Mouse (Mus musculus) embryonic facial prominence, embryonic 13.5 days (tissue): ENCODE data around the gene Cdh12. TPM values are rescaled to one million over a fixed set of nuclear protein-coding genes. Genes with fewer than 3 reads are reported as not detected.

Experiments
- ATAC-seq: fragments of 200-750 bp; cut with Nextera tagmentation; 2 replicates; pipeline ENCODE4 v1.8.0; 2017; ENCODE audit warnings: low read depth; ENCODE audit not compliant: insufficient number of reproducible peaks, insufficient read depth, low FRiP score, low TSS enrichment
- H3K27ac ChIP-seq: fragments of 300-500 bp; sonication (generic); 2 replicates; pipeline ENCODE4 v1.5.1; 2015; ENCODE audit warnings: moderate library complexity, mild to moderate bottlenecking, inconsistent platforms
- H3K27me3 ChIP-seq: fragments of 300-500 bp; sonication (generic); 2 replicates; pipeline ENCODE4 v1.6.1; 2015; ENCODE audit warnings: mild to moderate bottlenecking, inconsistent platforms
- H3K36me3 ChIP-seq: fragments of 300-500 bp; sonication (generic); 2 replicates; pipeline ENCODE4 v1.6.1; 2015; ENCODE audit warnings: mild to moderate bottlenecking, inconsistent platforms
- H3K4me1 ChIP-seq: fragments of 300-500 bp; sonication (generic); 2 replicates; pipeline ENCODE4 v1.6.1; 2015; ENCODE audit warnings: inconsistent platforms
- H3K4me2 ChIP-seq: fragments of 300-500 bp; sonication (generic); 2 replicates; pipeline ENCODE4 v1.6.1; 2015; ENCODE audit warnings: moderate library complexity, mild to moderate bottlenecking, inconsistent platforms
- H3K4me3 ChIP-seq: fragments of 300-500 bp; sonication (generic); 2 replicates; pipeline ENCODE4 v1.5.1; 2015; ENCODE audit warnings: mild to moderate bottlenecking, inconsistent platforms
- H3K9ac ChIP-seq: fragments of 300-500 bp; sonication (generic); 2 replicates; pipeline ENCODE4 v1.6.1; 2015; ENCODE audit warnings: mild to moderate bottlenecking, inconsistent platforms
- H3K9me3 ChIP-seq: fragments of 300-500 bp; sonication (generic); 2 replicates; pipeline ENCODE4 v1.6.1; 2016; ENCODE audit warnings: inconsistent platforms
- WGBS: fragments of 180-500 bp; shearing (Covaris S2); methylation state at CpG from one replicate; pipeline ENCODE4 v1.1.7; 2015; ENCODE audit warnings: mixed read lengths; 5-methylcytosine and 5-hydroxymethylcytosine counted together
- polyA plus RNA-seq: library from polyadenylated mRNA; unstranded; fragments of >200 nt; fragmentation: Nextera tagmentation; extraction: Ambion mirVana; gene quantifications from 2 replicates; pipeline ENCODE4 v1.2.1, GENCODE M21; 2015

Gene Cdh12
- polyA plus RNA-seq, 1 experiment from 2014 or later = 0.98 TPM

- H3K27me3 ChIP-seq = no peaks in the 10 kb centered on the region
- no peak overlapping the region for H3K4me2 ChIP-seq
- H3K27ac ChIP-seq = no peak overlapping the region
- H3K9ac ChIP-seq = no peak overlapping the region
- H3K4me1 ChIP-seq = no peaks in the 10 kb centered on the region
- H3K9me3 ChIP-seq = no peaks in the 10 kb centered on the region
- H3K36me3 ChIP-seq = no peaks in the 10 kb centered on the region
- ATAC-seq = no peak
- no peak overlapping the region for H3K4me3 ChIP-seq
These were observed 323.2 kb downstream of the Cdh12 start for GRCm38 (mm10) chr15:20772289-20772688.

DNA sequence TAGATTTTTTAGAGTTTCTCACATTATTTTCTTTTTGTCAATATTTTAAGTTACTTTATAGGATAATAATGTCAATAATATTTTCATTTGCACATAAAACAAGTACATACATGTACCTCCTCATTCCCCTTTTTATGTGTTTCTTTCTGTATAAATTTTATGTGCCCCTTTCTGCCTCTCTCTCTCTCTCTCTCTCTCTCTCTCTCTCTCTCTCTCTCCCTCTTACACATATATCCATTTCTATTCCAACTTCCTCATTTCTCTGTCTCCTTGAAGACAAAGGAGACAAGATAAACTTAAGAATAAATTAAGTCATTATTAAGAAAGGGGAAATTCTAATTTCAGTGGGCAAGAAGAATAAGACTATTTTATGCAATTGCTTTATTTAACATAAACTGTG is 324.4 kb downstream of the Cdh12 start:
- Histone ChIP-seq H3K9me3 (no peaks in the 10 kb centered on the region), H3K4me2 (no peak overlapping the region), H3K27ac (no peak overlapping the region), H3K9ac (no peak overlapping the region), H3K4me1 (no peaks in the 10 kb centered on the region), H3K4me3 (no peak overlapping the region), H3K36me3 (no peaks in the 10 kb centered on the region), H3K27me3 (no peaks in the 10 kb centered on the region)
- ATAC-seq = no peak

DNA sequence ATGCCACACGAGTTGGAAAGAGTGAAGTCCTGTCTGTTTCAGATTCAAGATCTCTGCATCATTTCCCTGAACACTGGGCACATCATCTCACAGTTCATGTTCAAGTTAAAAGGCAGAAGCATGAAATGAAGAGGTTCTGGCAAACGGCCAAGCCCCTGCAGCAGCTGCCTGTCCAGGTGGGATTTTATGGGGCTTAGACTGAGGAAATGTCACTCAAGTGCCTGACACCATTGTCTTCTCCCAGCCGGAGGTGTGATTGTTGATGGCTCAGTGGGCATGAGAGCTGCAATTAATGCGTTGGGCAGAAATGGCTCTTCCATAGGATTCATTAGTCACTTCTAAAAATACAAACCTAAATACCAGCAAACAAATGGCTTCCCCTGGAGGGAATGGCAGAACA is 347.9 kb downstream of the Cdh12 start:
- Histone ChIP-seq H3K27me3 (no peaks in the 10 kb centered on the region), H3K36me3 (no peaks in the 10 kb centered on the region), H3K4me1 (no peaks in the 10 kb centered on the region), H3K4me2 (no peak overlapping the region), H3K4me3 (no peak overlapping the region), H3K9me3 (no peaks in the 10 kb centered on the region), H3K27ac (no peak overlapping the region), H3K9ac (no peak overlapping the region)
- ATAC-seq = no peak
- 47% methylated on average over 4 of the region's 4 CpGs for WGBS

DNA sequence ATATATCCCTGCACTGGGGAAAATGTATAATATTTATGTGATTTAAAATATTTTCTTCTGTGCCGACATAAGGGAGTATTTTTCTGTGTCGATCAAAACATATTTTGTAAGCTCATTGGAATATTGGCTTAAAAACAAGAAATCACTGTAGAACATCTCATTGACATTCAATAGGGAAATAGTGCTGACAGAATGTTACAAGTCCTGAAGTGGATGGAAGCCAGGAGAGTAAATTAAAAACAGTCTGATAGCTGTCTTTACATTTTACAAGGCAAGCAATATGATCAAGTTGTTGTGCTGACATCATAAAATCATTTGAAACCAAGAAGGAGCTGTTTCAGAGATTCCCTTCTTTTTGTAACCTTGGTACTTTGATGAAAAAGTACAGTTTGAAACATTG is 349.5 kb downstream of the Cdh12 start:
- no peak for ATAC-seq
- no peaks in the 10 kb centered on the region for H3K9me3 ChIP-seq
- no peaks in the 10 kb centered on the region for H3K4me1 ChIP-seq
- no peaks in the 10 kb centered on the region for H3K27me3 ChIP-seq
- H3K27ac ChIP-seq = no peak overlapping the region
- 57% methylated on average over 2 of the region's 2 CpGs for WGBS
- no peak overlapping the region for H3K4me3 ChIP-seq
- H3K4me2 ChIP-seq = no peak overlapping the region
- no peaks in the 10 kb centered on the region for H3K36me3 ChIP-seq
- no peak overlapping the region for H3K9ac ChIP-seq

- no peaks in the 10 kb centered on the region for H3K27me3 ChIP-seq
- no peak overlapping the region for H3K4me3 ChIP-seq
- no peak overlapping the region for H3K9ac ChIP-seq
- H3K4me2 ChIP-seq = no peak overlapping the region
- no peak for ATAC-seq
- H3K9me3 ChIP-seq = no peaks in the 10 kb centered on the region
- 75% methylated on average over 1 of the region's 1 CpGs for WGBS
- H3K4me1 ChIP-seq = no peaks in the 10 kb centered on the region; the same call in 1 of the 2 replicates
- no peak overlapping the region for H3K27ac ChIP-seq
- H3K36me3 ChIP-seq = no peaks in the 10 kb centered on the region
These were observed 386.8 kb downstream of the Cdh12 start for GRCm38 (mm10) chr15:20835887-20836286.

DNA sequence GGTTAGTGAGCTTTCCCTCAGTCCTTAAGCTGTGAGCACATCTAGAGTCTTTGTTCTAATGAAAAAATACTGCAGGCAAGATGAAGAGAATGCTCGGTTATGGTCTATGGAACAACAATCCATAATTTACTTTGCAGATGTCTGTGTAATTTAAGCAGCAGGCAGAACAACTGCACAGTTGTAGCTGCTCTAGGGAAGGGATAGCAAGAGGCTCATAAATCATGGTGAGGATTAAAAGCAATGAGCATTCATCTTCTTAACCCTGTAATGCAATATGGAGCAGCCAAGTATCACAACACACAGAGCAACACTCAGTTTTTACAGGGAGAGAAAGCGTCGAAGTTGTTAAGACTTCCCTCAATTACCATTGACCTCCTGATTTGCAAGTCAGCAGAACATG is 387.9 kb downstream of the Cdh12 start:
- no peak overlapping the region for H3K27ac ChIP-seq
- H3K4me3 ChIP-seq = no peak overlapping the region
- no peaks in the 10 kb centered on the region for H3K9me3 ChIP-seq
- no peaks in the 10 kb centered on the region for H3K27me3 ChIP-seq
- H3K36me3 ChIP-seq = no peaks in the 10 kb centered on the region
- H3K4me2 ChIP-seq = no peak overlapping the region
- ATAC-seq = no peak
- 45% methylated on average over 3 of the region's 3 CpGs for WGBS
- H3K9ac ChIP-seq = no peak overlapping the region
- H3K4me1 ChIP-seq = no peaks in the 10 kb centered on the region; the same call in 1 of the 2 replicates

DNA sequence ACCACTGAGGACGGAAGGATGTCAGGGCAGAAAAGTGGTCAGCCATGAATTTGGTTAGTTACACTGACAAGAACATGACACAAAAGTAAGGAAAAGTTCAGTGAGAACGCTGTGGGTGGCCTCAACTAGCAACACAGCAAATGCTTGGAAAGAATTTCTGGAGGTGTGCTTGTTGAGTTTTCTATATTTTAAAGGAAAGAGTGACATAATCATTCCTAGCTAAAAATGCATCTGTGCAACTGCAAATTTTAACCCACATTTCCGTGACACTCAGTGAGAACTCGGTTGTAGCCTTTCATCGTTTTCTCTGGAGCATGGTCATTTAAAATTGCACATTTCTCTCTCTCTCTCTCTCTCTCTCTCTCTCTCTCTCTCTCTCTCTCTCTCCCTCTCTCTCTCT is 392.4 kb downstream of the Cdh12 start:
- no peak overlapping the region for H3K4me2 ChIP-seq
- H3K27ac ChIP-seq = no peak overlapping the region
- no peaks in the 10 kb centered on the region for H3K27me3 ChIP-seq
- H3K4me3 ChIP-seq = no peak overlapping the region
- H3K36me3 ChIP-seq = no peaks in the 10 kb centered on the region
- 90% methylated on average over 5 of the region's 5 CpGs for WGBS
- no peaks in the 10 kb centered on the region; the same call in 1 of the 2 replicates for H3K4me1 ChIP-seq
- no peaks in the 10 kb centered on the region for H3K9me3 ChIP-seq
- H3K9ac ChIP-seq = no peak overlapping the region
- ATAC-seq = no peak

- Histone ChIP-seq H3K4me1 (no peaks in the 10 kb centered on the region), H3K27ac (no peak overlapping the region), H3K4me2 (no peak overlapping the region), H3K9me3 (no peaks in the 10 kb centered on the region), H3K36me3 (no peaks in the 10 kb centered on the region), H3K4me3 (no peak overlapping the region), H3K27me3 (no peaks in the 10 kb centered on the region), H3K9ac (no peak overlapping the region)
- no peak for ATAC-seq
- 39% methylated on average over 2 of the region's 2 CpGs for WGBS
These were observed 414.0 kb downstream of the Cdh12 start for GRCm38 (mm10) chr15:20863076-20863475.

- no peak for ATAC-seq
- H3K4me1 ChIP-seq = no peaks in the 10 kb centered on the region
- no peaks in the 10 kb centered on the region for H3K27me3 ChIP-seq
- H3K4me3 ChIP-seq = no peak overlapping the region
- H3K27ac ChIP-seq = no peak overlapping the region
- no peaks in the 10 kb centered on the region for H3K36me3 ChIP-seq
- WGBS = 72% methylated on average over 1 of the region's 1 CpGs
- no peak overlapping the region for H3K4me2 ChIP-seq
- no peak overlapping the region for H3K9ac ChIP-seq
- H3K9me3 ChIP-seq = no peaks in the 10 kb centered on the region
These were observed 423.5 kb downstream of the Cdh12 start for GRCm38 (mm10) chr15:20872518-20872917.

GRCm38 (mm10) chr15:20876993-20877392 is 427.9 kb downstream of the Cdh12 start:
- H3K27me3 ChIP-seq = no peaks in the 10 kb centered on the region
- H3K9me3 ChIP-seq = no peaks in the 10 kb centered on the region
- ATAC-seq = no peak
- H3K9ac ChIP-seq = no peak overlapping the region
- H3K4me1 ChIP-seq = no peaks in the 10 kb centered on the region
- H3K36me3 ChIP-seq = no peaks in the 10 kb centered on the region
- 89% methylated on average over 2 of the region's 2 CpGs for whole genome bisulfite sequencing
- H3K4me2 ChIP-seq = no peak overlapping the region
- no peak overlapping the region for H3K27ac ChIP-seq
- H3K4me3 ChIP-seq = no peak overlapping the region

DNA sequence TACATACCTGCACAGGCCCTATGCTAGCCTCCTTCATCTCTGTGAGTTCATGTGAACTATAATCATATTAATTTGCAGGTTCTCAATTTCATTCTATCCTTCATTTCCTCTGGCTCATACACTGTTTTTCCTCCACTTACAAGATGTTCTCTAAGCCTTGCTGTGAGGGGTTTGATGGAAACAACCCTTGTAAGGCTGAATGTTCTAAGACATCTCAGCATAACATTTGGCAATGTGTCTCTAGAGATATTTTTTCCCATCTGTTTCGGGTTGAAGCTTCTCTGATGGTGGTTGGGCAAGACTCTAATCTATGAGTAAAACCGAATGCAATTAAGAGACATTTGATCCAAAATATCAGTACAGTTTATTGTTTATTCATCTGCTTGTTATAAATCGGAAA is 444.4 kb downstream of the Cdh12 start:
- WGBS = 56% methylated on average over 3 of the region's 3 CpGs
- no peak for ATAC-seq

DNA sequence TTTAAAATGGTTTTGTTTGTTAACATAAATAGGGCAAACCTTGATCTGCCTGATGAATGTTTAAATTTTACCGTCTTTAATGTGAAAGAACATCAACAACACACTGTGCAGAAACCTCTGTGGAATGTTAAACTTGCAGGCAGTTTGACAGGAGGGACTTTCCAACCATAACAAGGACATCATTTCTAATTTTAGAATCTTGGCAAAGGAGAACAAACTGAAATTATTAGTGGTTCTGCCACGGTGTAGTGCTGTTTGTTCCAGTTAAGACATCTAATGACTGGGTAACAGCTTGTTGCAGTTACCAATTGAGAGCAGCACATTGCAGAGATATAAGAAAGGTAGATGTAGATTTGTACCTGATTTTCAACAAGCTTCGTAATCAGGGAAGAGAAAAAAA is 453.5 kb downstream of the Cdh12 start:
- H3K4me3 ChIP-seq = no peak overlapping the region
- H3K36me3 ChIP-seq = no peaks in the 10 kb centered on the region
- no peak overlapping the region for H3K27ac ChIP-seq
- H3K4me2 ChIP-seq = no peak overlapping the region
- H3K4me1 ChIP-seq = no peaks in the 10 kb centered on the region
- H3K9me3 ChIP-seq = no peaks in the 10 kb centered on the region
- no peak overlapping the region for H3K9ac ChIP-seq
- no peaks in the 10 kb centered on the region for H3K27me3 ChIP-seq
- no peak for ATAC-seq
- WGBS = 41% methylated on average over 3 of the region's 3 CpGs

More for the DNA sequence above, 444.4 kb downstream of the Cdh12 start:
- Histone ChIP-seq H3K4me2 (no peak overlapping the region), H3K27ac (no peak overlapping the region), H3K27me3 (no peaks in the 10 kb centered on the region), H3K9ac (no peak overlapping the region), H3K36me3 (no peaks in the 10 kb centered on the region), H3K9me3 (no peaks in the 10 kb centered on the region), H3K4me3 (no peak overlapping the region), H3K4me1 (no peaks in the 10 kb centered on the region)

DNA sequence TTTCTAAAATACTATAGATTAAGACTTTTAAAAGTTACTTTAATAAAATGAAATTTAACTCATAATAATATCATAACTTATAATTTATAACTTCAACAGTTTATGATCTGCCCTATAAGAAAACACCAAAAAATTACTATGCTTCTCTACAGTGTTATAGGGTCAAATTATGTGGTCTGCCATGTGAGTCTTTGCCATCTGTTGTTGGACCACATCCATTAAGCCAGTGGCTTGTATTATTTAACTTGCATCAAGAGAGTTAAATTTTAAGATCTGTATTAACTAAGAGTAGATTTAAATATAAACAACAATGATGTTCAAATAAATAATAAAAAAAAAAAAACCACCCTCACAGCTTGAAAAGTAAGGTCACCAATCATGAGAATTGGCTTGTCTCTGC is 479.2 kb downstream of the Cdh12 start:
- Histone ChIP-seq H3K4me2 (no peak overlapping the region), H3K4me3 (no peak overlapping the region), H3K9me3 (no peaks in the 10 kb centered on the region), H3K36me3 (no peaks in the 10 kb centered on the region), H3K4me1 (no peaks in the 10 kb centered on the region), H3K27ac (no peak overlapping the region), H3K27me3 (no peaks in the 10 kb centered on the region), H3K9ac (no peak overlapping the region)
- no peak for ATAC-seq
